Mouse (Mus musculus): ENCODE data around the gene Tdg. TPM values are rescaled to one million over a fixed set of nuclear protein-coding genes. Genes with fewer than 3 reads are reported as not detected.

The Tdg gene
- polyA plus RNA-seq, 1 experiment from 2014 or later: 17.4 TPM

DNA sequence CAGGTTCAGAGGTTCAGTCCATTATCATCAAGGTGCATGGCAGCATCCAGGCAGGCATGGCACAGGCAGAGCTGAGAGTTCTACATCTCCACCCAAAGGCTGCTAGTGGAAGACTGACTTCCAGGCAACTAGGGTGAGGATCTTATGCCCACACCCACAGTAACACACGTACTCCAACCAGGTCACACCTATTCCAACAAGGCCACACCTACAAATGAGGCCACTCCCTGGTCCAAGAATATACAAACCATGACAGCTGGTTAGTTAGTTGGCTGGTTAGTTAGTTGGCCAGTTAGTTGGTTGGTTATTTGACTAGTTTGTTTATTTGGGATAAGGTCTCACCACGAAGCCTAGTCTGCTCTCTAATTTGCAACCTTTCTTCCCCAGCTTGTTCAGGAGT is 33.7 kb downstream of the Tdg start:
- ChIA-PET CTCF (no interaction called here), POLR2A (interaction anchor here (0.5 kb wide), 1 partner anchor 312 kb away, joined by 4 read pairs; no protein-coding TSS in a partner anchor)
- DNase-seq (ENCODE audit: low read depth, low spot score) (no peak), ATAC-seq (no peak)
- H3K27me3 ChIP-seq: no peaks in the 10 kb centered on the region
- in situ Hi-C loops (cut with MboI; ENCODE audit: low pct_unique_long_range_greater_than_20kb): loop anchor here (10.0 to 25.0 kb wide), 2 partner anchors 242 to 549 kb away; no protein-coding TSS in a partner anchor
- no peak for TF ChIP-seq CTCF (IDR thresholded peaks at IDR 0.05)

DNA sequence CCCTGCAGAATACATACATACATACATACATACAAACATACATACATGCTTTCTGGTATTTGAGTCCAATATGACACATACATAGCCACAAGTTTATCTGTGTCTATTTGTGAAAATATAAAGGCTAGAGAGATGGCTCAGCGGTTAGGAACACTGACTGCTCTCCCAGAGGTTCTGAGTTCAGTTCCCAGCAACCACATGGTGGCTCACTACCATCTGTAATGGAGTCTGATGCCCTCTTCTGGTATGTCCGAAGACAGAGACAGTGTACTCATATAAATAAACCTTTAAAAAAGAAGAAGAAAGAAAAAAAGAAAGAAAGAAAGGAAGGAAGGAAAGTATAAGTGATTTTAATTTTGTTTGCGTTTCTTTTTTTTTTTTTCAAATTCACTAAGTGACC is 36.3 kb downstream of the Tdg start:
- ATAC-seq (no peak), DNase-seq (ENCODE audit: low read depth, low spot score) (no peak)
- no peaks in the 10 kb centered on the region for H3K27me3 ChIP-seq
- TF ChIP-seq CTCF (IDR thresholded peaks at IDR 0.05): no peak
- CTCF ChIA-PET: interaction anchor here (1.0 kb wide), 1 partner anchor 20 kb away, joined by 3 read pairs; no protein-coding TSS in a partner anchor
- POLR2A ChIA-PET: no interaction called here
- in situ Hi-C loops (cut with MboI; ENCODE audit: low pct_unique_long_range_greater_than_20kb): loop anchor here (10.0 to 25.0 kb wide), 2 partner anchors 239 to 546 kb away; no protein-coding TSS in a partner anchor

DNA sequence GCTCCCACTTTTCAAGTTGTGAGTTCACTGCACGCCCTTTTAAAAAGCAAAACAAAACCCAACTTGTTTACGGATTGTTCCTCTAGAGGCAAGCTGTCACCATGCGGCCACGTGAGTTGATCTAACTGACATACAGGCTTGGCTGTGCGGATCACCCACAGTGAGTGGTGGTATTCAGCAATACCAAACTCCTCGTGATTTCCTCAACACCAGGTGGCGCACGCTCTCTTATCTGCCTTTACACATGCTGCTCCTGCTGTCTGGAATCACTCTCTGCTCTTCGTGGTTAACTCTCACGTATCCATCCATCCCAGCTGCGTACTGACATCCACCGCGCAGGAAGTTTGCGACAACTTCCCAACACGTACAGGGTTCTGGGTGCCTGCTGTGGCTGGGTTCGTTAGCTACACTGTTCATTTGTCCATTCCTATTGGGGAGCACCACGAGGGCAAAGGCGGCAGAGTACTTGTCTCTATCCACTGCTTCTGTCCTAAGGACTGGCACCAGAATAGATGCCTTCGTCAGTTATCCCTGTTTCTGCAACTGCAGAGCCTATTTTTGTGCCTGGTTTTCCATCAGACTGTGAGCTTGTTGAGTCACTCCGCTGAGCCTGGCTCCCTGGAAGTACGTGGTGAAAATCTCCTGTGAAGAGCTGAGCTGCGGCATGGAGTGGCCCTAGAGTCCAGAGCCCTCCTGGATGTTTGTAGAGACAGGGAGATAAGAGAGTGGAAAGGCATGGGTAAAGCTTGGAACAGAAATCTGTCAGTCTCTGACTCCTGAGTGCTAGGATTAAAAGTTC is 37.0 kb downstream of the Tdg start:
- no peaks in the 10 kb centered on the region for H3K27me3 ChIP-seq
- CTCF ChIA-PET: interaction anchor here (1.0 to 1.5 kb wide), 3 partner anchors 12 to 235 kb away, joined by 3 to 5 read pairs (median 3); no protein-coding TSS in a partner anchor
- TF ChIP-seq CTCF (IDR thresholded peaks at IDR 0.05): peak; percentile 81
- in situ Hi-C loops (cut with MboI; ENCODE audit: low pct_unique_long_range_greater_than_20kb): loop anchor here (10.0 to 25.0 kb wide), 2 partner anchors 238 to 546 kb away; no protein-coding TSS in a partner anchor
- ATAC-seq (peak; percentile 95), DNase-seq (ENCODE audit: low read depth, low spot score) (peak; percentile 19)
- POLR2A ChIA-PET: interaction anchor here (0.7 kb wide), 1 partner anchor 11 kb away, joined by 3 read pairs; no protein-coding TSS in a partner anchor

DNA sequence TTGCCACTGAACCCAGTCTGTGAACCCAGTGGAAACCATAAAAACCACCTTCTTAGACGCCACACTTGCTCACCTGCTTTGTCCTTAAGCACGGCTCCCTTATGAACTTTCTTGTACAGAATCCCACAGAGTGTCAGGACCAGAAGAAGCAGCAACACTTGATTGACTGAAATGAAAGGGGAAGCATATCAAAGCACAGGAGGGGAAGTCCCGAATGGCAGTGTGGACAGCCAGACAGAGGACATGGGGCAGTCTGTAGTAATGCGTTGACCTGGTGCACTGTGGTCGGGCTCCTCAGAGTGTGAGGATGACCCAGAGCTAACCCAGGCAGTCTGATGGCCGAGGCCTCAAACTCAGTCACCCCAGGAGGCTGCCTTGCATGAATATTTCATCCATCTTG is 40.6 kb downstream of the Tdg start:
- ATAC-seq: no peak

DNA sequence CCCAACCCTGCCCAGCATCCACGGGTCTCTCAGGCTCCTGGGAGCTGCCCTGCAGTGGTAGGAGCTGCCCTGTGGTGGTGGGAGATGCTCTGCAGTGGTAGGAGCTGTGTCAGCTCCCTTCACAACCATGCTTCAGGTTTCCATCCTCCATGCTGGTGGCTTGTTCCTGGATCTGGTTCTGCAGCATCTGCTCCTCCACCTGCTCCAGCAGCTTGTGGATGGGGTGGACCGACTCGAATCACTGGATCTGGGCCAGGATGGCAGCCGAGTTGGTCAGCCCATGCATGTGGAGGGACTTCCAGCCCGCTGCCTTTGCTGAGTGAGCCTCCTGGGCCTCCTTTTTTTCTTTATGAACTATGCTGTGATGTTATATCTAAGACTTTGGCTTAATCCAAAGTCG is 47.3 kb downstream of the Tdg start:
- in situ Hi-C loops (cut with MboI; ENCODE audit: low pct_unique_long_range_greater_than_20kb): no loop called here
- no peaks in the 10 kb centered on the region for H3K27me3 ChIP-seq
- POLR2A ChIA-PET: no interaction called here
- TF ChIP-seq CTCF (IDR thresholded peaks at IDR 0.05): no peak
- ATAC-seq: no peak
- DNase-seq (ENCODE audit: low read depth, low spot score): no peak
- CTCF ChIA-PET: no interaction called here

More for the DNA sequence above, 40.6 kb downstream of the Tdg start:
- in situ Hi-C loops (cut with MboI; ENCODE audit: low pct_unique_long_range_greater_than_20kb): loop anchor here (25.0 kb wide), 1 partner anchor 542 kb away; no protein-coding TSS in a partner anchor
- POLR2A ChIA-PET: no interaction called here
- DNase-seq (ENCODE audit: low read depth, low spot score): no peak
- H3K27me3 ChIP-seq: no peaks in the 10 kb centered on the region
- CTCF ChIA-PET: interaction anchor here (1.5 kb wide), 1 partner anchor 15 kb away, joined by 3 read pairs; no protein-coding TSS in a partner anchor
- no peak for TF ChIP-seq CTCF (IDR thresholded peaks at IDR 0.05)

DNA sequence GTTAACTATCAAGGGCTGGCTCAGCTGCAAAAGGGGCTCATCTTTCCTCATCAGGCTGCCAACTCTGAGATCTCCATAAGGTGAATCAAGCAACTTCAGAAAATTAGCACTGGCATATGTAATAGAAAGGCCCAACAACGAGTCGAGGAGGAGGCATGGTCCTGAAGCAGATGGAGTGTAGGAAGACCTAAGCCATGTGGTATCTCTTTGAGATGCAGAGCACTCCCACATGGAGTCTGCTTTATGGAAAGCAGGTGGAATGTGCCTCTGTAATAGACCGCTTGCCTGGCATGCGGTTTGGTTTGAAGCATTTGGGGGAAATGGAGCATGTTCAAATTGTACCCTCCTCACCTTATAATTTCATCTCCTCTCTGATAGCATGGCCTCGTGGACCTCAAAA is 51.1 kb downstream of the Tdg start:
- ATAC-seq: no peak
- POLR2A ChIA-PET: no interaction called here
- TF ChIP-seq CTCF (IDR thresholded peaks at IDR 0.05): no peak
- no peak for DNase-seq (ENCODE audit: low read depth, low spot score)
- no peaks in the 10 kb centered on the region for H3K27me3 ChIP-seq
- CTCF ChIA-PET: no interaction called here
- in situ Hi-C loops (cut with MboI; ENCODE audit: low pct_unique_long_range_greater_than_20kb): no loop called here

DNA sequence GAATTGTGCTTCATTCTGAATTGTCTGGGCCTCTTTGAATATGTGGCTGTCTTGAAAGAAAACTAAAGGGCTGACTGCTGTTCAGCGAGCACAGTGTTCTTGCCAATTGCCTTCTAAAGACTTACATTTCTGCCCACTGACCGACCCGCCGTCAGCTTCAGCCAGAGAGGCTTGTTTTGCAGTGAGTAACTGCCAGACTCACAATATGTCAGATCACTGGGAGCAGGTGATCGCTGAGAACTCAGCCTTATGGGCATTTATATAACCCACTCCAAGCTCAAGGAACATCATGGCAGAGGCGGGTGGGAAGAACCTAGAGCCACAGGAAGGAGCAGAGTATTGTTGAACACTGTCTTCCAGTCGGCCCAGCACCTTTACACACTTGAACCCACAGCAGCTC is 52.0 kb downstream of the Tdg start:
- CTCF ChIA-PET: no interaction called here
- ATAC-seq: no peak
- DNase-seq (ENCODE audit: low read depth, low spot score): no peak
- H3K27me3 ChIP-seq: no peaks in the 10 kb centered on the region
- POLR2A ChIA-PET: no interaction called here
- in situ Hi-C loops (cut with MboI; ENCODE audit: low pct_unique_long_range_greater_than_20kb): no loop called here
- no peak for TF ChIP-seq CTCF (IDR thresholded peaks at IDR 0.05)

DNA sequence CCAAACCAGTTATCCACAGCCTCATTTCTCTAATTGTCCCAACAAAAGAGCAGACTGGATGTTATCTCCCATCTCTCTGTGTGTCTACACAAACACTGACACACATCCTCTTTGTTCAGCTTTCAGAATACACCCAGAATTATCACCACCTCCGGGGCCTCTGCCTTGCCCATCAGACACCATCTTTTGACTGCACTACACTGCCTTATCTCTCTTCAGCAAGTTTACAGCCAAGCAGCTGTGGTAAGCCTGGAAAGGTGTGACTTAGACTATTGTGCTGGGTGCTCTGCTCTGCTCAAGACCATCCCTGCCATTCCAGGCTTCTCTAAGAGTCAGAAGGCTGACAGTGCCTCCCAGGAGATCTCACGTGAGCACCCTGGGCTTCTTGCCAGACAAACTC is 55.8 kb downstream of the Tdg start:
- no peak for DNase-seq (ENCODE audit: low read depth, low spot score)
- in situ Hi-C loops (cut with MboI; ENCODE audit: low pct_unique_long_range_greater_than_20kb): no loop called here
- TF ChIP-seq CTCF (IDR thresholded peaks at IDR 0.05): no peak
- no peak for ATAC-seq
- ChIA-PET CTCF (interaction anchor here (1.5 kb wide), 1 partner anchor 16 kb away, joined by 3 read pairs; no protein-coding TSS in a partner anchor), POLR2A (no interaction called here)
- no peaks in the 10 kb centered on the region for H3K27me3 ChIP-seq

DNA sequence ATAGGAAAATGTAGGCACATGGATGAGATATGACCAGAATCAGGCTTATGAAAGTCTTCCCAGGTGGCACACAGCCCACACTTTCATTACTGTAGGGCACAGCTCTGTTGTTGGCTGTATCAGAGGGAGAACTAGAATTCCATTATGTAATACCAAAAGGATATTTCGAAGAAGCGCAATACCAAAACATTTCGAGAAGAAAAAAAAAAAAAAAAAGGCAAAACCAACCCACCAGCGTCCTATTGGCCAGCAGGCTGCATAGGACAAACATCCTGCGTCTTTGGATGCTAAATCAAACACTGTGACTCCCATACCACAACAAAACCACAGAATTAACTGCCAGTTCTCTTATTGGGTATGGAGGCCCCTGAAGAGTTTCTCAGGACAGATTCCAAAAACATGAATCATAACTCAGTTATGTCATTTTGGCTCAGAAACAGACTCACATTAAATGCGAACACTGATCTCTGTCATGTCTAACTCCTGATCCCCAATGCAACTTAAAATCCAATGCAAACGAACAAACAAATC is 60.1 kb downstream of the Tdg start:
- H3K27me3 ChIP-seq: no peaks in the 10 kb centered on the region
- ChIA-PET CTCF (no interaction called here), POLR2A (interaction anchor here (0.6 kb wide), 1 partner anchor 168 kb away, joined by 3 read pairs; no protein-coding TSS in a partner anchor)
- no peak for TF ChIP-seq CTCF (IDR thresholded peaks at IDR 0.05)
- DNase-seq (ENCODE audit: low read depth, low spot score) (peak; percentile 54), ATAC-seq (peak; percentile 87)
- in situ Hi-C loops (cut with MboI; ENCODE audit: low pct_unique_long_range_greater_than_20kb): no loop called here

DNA sequence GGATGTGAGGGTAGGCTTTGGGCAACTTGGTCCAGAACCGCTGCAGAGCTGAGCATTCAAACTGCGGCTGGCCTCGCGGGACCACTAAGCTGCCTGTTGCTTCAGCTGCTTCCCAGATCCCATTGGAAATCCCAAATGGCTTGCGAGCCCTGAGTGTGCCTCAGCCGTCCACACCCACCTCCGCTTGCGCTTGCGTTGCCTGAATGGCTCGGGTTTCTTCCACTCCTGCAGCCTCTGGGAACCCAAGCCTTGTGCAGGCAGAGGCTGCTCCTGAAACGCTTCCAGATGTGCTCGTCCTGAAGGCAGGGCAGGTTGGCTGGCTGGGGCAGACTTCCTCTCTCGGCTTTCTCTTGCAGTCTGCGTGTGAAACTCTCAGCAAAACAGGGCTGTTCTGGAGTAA is 60.9 kb downstream of the Tdg start, which contains the start of gene Glt8d2:
Glt8d2 (minus strand) TSS at position 157 of the 400 bp plus-strand sequence.
- POLR2A ChIA-PET: interaction anchor here (0.6 kb wide), 1 partner anchor 167 kb away, joined by 3 read pairs; no protein-coding TSS in a partner anchor

DNA sequence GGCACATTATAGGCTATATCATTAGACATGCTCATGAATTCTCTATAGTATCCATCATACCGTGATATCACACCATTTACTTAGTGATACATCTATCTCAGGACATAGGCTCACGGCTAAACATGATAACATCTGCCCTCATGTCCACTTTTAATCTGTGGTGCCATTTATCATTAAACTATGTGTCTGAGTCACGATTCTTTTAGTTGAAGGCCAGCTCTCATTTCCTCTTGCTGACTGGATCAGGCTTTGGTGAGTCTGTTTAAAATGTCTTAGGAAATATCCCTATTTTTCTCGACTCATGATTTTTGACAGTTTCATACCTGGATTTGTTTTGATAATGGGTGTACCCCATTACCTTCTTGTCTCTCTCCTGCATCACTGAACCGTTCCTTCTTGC is 66.3 kb downstream of the Tdg start, which contains the start of gene Hcfc2:
Hcfc2 (plus strand) TSS at position 205 of the 400 bp plus-strand sequence.
- DNase-seq (ENCODE audit: low read depth, low spot score) (no peak), ATAC-seq (no peak)
- CTCF ChIA-PET: no interaction called here
- POLR2A ChIA-PET: no interaction called here
- in situ Hi-C loops (cut with MboI; ENCODE audit: low pct_unique_long_range_greater_than_20kb): no loop called here
- no peak for TF ChIP-seq CTCF (IDR thresholded peaks at IDR 0.05)
- H3K27me3 ChIP-seq: no peaks in the 10 kb centered on the region

More for the DNA sequence above, 60.9 kb downstream of the Tdg start, which contains the start of gene Glt8d2:
- CTCF ChIA-PET: no interaction called here
- ATAC-seq (no peak), DNase-seq (ENCODE audit: low read depth, low spot score) (no peak)
- in situ Hi-C loops (cut with MboI; ENCODE audit: low pct_unique_long_range_greater_than_20kb): no loop called here
- no peak for TF ChIP-seq CTCF (IDR thresholded peaks at IDR 0.05)
- H3K27me3 ChIP-seq: no peaks in the 10 kb centered on the region
